Mouse (Mus musculus): ENCODE results near the gene Rnf10. TPM values are rescaled to one million over a fixed set of nuclear protein-coding genes. Genes with fewer than 3 reads are reported as not detected.

Rnf10 gene
- polyA plus RNA-seq, 1 experiment = 194 TPM

DNA sequence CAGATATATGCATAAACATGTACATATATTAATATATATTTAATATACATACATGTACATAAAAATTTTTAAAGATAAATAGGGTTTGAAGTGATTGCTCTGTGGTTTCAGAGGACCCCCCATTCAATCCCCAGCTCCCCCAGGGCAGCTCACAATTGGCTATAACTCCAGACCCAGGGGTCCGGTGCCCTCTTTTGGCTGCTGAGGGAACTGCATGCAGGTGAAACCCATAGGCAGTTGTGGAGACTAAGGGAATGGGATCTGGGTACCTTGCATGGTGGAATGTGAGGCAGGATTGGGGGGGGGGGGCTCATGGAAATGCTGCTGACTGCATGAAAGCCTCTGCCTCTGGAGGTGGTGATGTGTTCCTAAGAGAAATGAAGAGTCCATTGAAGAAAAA lies 62.3 kb downstream of the Rnf10 start:
- Histone ChIP-seq H3K79me3 (ENCODE audit: low read depth) (no peaks in the 10 kb centered on the region), H3K79me2 (ENCODE audit: control insufficient read depth, insufficient read depth) (no peaks in the 10 kb centered on the region)
- TF ChIP-seq MYOD1 (IDR thresholded peaks at IDR 0.05; ENCODE audit: control insufficient read depth, insufficient read length, low read depth) (no peak), CTCF (IDR thresholded peaks at IDR 0.05; ENCODE audit: control insufficient read depth, insufficient read depth, insufficient read length) (peak; percentile 18), USF1 (IDR thresholded peaks at IDR 0.05; ENCODE audit: low read depth) (no peak)

DNA sequence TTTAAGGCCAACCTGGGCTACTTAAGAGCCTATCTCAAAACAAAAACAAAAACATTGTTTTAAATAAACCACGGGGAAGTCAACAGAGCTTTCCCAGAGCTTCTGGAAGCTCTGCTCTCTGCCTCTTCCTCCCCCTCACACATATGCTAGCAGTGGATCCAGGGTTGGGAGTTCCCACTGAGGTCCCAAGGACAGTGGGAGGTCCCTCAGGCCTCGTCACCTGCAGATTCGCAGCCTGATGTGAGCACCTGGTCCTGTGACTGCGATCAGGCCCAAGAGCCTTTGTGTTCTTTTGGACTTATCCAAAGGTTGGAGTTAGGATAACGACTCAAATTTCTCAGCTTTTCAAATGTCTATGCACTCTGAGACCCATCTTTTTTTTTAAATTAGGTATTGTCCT lies 64.1 kb downstream of the Rnf10 start:
- no peak for TF ChIP-seq CEBPB (IDR thresholded peaks at IDR 0.05; ENCODE audit: low read depth)
- TF ChIP-seq USF1 (IDR thresholded peaks at IDR 0.05; ENCODE audit: low read depth) = no peak
- no peak for TF ChIP-seq FOSL1 (IDR thresholded peaks at IDR 0.05; ENCODE audit: insufficient read depth, low read length, poor library complexity, severe bottlenecking)
- TF ChIP-seq MYOD1 (IDR thresholded peaks at IDR 0.05; ENCODE audit: control insufficient read depth, insufficient read length, low read depth) = no peak
- no peak for TF ChIP-seq CTCF (IDR thresholded peaks at IDR 0.05; ENCODE audit: control insufficient read depth, insufficient read depth, insufficient read length)
- no peak for TF ChIP-seq MAX (IDR thresholded peaks at IDR 0.05)
- TF ChIP-seq MYOG (IDR thresholded peaks at IDR 0.05; ENCODE audit: control insufficient read depth, extremely low read depth, insufficient read length) = no peak

More for the DNA sequence above, 62.3 kb downstream of the Rnf10 start:
- Histone ChIP-seq H3K4me3 (ENCODE audit: insufficient read depth, poor library complexity, severe bottlenecking) (no peak overlapping the region), H3K27me3 (ENCODE audit: control insufficient read depth, insufficient read depth, insufficient read length) (peaks cover 3% of the 10 kb centered on the region), H3K36me3 (ENCODE audit: control insufficient read depth, insufficient read depth) (no peaks in the 10 kb centered on the region), H3ac (ENCODE audit: control insufficient read depth, insufficient read length, low read depth) (no peak overlapping the region)

DNA sequence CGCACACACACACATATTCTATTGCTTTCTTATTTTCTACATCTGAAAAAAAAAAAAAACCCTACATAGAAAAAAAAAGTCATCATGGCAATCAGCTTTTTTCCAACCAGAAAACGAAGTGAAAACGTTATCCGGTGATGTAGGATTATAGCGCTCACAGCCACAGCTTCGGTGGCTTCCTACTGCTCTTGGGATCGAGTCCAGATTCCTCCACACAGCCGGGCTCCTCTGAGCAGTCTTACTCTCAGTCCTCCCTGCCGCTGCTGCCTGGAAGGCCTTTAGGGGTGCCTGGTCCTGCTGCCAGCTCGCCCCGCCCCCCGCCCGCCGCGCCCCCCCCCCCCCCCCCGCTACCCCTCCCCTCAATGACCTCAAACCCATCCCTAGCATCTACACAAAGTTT lies 64.8 kb downstream of the Rnf10 start:
- H3ac ChIP-seq (ENCODE audit: control insufficient read depth, insufficient read length, low read depth) = no peak overlapping the region
- TF ChIP-seq USF1 (IDR thresholded peaks at IDR 0.05; ENCODE audit: low read depth) = no peak
- TF ChIP-seq MYOG (IDR thresholded peaks at IDR 0.05; ENCODE audit: control insufficient read depth, extremely low read depth, insufficient read length) = no peak
- TF ChIP-seq FOSL1 (IDR thresholded peaks at IDR 0.05; ENCODE audit: insufficient read depth, low read length, poor library complexity, severe bottlenecking) = no peak
- no peak for TF ChIP-seq CTCF (IDR thresholded peaks at IDR 0.05; ENCODE audit: control insufficient read depth, insufficient read depth, insufficient read length)
- TF ChIP-seq MAX (IDR thresholded peaks at IDR 0.05) = no peak
- no peak for TF ChIP-seq CEBPB (IDR thresholded peaks at IDR 0.05; ENCODE audit: low read depth)
- TF ChIP-seq MYOD1 (IDR thresholded peaks at IDR 0.05; ENCODE audit: control insufficient read depth, insufficient read length, low read depth) = no peak
- peaks cover 6% of the 10 kb centered on the region for H3K27me3 ChIP-seq (ENCODE audit: control insufficient read depth, insufficient read depth, insufficient read length)
- H3K4me3 ChIP-seq (ENCODE audit: insufficient read depth, poor library complexity, severe bottlenecking) = no peak overlapping the region
- H3K79me3 ChIP-seq (ENCODE audit: low read depth) = no peaks in the 10 kb centered on the region
- no peaks in the 10 kb centered on the region for H3K79me2 ChIP-seq (ENCODE audit: control insufficient read depth, insufficient read depth)
- no peaks in the 10 kb centered on the region for H3K36me3 ChIP-seq (ENCODE audit: control insufficient read depth, insufficient read depth)

More for the DNA sequence above, 64.1 kb downstream of the Rnf10 start:
- no peaks in the 10 kb centered on the region for H3K36me3 ChIP-seq (ENCODE audit: control insufficient read depth, insufficient read depth)
- H3K27me3 ChIP-seq (ENCODE audit: control insufficient read depth, insufficient read depth, insufficient read length) = peaks cover 6% of the 10 kb centered on the region
- H3K79me2 ChIP-seq (ENCODE audit: control insufficient read depth, insufficient read depth) = no peaks in the 10 kb centered on the region
- H3K4me3 ChIP-seq (ENCODE audit: insufficient read depth, poor library complexity, severe bottlenecking) = no peak overlapping the region
- H3K79me3 ChIP-seq (ENCODE audit: low read depth) = no peaks in the 10 kb centered on the region
- H3ac ChIP-seq (ENCODE audit: control insufficient read depth, insufficient read length, low read depth) = no peak overlapping the region

DNA sequence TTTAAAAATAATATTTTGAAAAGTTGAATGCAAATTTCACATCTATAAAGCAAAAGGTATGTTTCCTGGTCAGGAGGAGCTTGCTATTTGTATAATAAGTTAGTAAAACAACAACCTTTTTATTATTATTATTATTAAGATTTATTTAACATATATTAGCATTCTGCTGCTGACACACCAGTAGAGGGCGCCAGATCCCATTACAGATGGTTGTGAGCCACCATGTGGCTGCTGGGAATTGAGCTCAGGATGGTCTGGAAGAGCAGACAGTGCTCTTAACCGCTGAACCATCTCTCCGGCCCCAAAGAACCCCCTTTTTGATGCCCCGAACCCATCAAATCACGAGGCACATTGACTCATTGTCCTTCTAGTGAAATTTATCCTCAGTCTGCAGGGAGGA lies 65.5 kb downstream of the Rnf10 start:
- Histone ChIP-seq H3K79me3 (ENCODE audit: low read depth) (no peaks in the 10 kb centered on the region), H3K79me2 (ENCODE audit: control insufficient read depth, insufficient read depth) (no peaks in the 10 kb centered on the region), H3ac (ENCODE audit: control insufficient read depth, insufficient read length, low read depth) (no peak overlapping the region), H3K36me3 (ENCODE audit: control insufficient read depth, insufficient read depth) (no peaks in the 10 kb centered on the region), H3K27me3 (ENCODE audit: control insufficient read depth, insufficient read depth, insufficient read length) (peaks cover 6% of the 10 kb centered on the region), H3K4me3 (ENCODE audit: insufficient read depth, poor library complexity, severe bottlenecking) (no peak overlapping the region)
- TF ChIP-seq CEBPB (IDR thresholded peaks at IDR 0.05; ENCODE audit: low read depth) = no peak
- TF ChIP-seq USF1 (IDR thresholded peaks at IDR 0.05; ENCODE audit: low read depth) = no peak
- TF ChIP-seq MYOG (IDR thresholded peaks at IDR 0.05; ENCODE audit: control insufficient read depth, extremely low read depth, insufficient read length) = no peak
- TF ChIP-seq CTCF (IDR thresholded peaks at IDR 0.05; ENCODE audit: control insufficient read depth, insufficient read depth, insufficient read length) = no peak
- TF ChIP-seq MYOD1 (IDR thresholded peaks at IDR 0.05; ENCODE audit: control insufficient read depth, insufficient read length, low read depth) = no peak
- TF ChIP-seq FOSL1 (IDR thresholded peaks at IDR 0.05; ENCODE audit: insufficient read depth, low read length, poor library complexity, severe bottlenecking) = no peak
- no peak for TF ChIP-seq MAX (IDR thresholded peaks at IDR 0.05)

DNA sequence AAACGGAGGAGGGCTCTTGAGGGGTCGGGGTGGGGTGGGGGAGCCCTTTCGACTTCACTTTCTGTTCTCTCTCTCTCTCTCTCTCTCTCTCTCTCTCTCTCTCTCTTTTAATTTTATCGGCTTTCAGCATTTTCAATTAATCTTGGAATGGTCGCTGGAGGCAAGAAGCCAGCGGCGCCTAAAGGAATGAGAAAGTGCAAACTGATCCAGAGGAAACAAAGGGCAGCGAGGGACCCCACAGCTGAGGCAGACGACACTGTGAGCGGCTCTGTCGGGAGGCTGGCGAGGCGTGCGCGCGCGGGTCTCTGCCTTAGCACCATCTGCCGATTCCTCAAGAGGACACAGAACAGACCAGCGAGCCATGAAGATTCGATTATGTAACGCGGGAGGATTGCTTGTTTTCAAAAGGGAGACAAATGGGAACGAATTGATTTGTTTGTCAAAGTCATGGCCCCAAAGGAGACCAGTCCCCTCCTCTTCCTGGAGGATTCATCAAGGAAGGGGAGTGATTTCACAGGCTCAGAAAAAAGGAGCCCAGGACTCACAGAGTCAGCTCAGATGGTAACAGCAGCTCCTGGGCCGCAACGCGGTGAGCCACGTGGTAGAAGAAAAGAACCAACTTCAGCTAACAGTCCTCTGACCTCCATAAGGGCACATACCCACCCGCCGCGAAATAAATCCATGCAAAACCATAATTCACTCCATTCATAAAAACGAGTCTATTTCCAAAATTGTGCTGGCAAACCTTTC lies 68.0 kb downstream of the Rnf10 start:
- H3ac ChIP-seq (ENCODE audit: control insufficient read depth, insufficient read length, low read depth) = peak overlapping the region; percentile 24
- no peaks in the 10 kb centered on the region for H3K36me3 ChIP-seq (ENCODE audit: control insufficient read depth, insufficient read depth)
- H3K79me3 ChIP-seq (ENCODE audit: low read depth) = no peaks in the 10 kb centered on the region
- H3K79me2 ChIP-seq (ENCODE audit: control insufficient read depth, insufficient read depth) = no peaks in the 10 kb centered on the region
- H3K4me3 ChIP-seq (ENCODE audit: insufficient read depth, poor library complexity, severe bottlenecking) = no peak overlapping the region
- peaks cover 6% of the 10 kb centered on the region for H3K27me3 ChIP-seq (ENCODE audit: control insufficient read depth, insufficient read depth, insufficient read length)
- TF ChIP-seq MYOG (IDR thresholded peaks at IDR 0.05; ENCODE audit: control insufficient read depth, extremely low read depth, insufficient read length) (no peak), CEBPB (IDR thresholded peaks at IDR 0.05; ENCODE audit: low read depth) (no peak), CTCF (IDR thresholded peaks at IDR 0.05; ENCODE audit: control insufficient read depth, insufficient read depth, insufficient read length) (no peak), MYOD1 (IDR thresholded peaks at IDR 0.05; ENCODE audit: control insufficient read depth, insufficient read length, low read depth) (no peak), USF1 (IDR thresholded peaks at IDR 0.05; ENCODE audit: low read depth) (no peak), FOSL1 (IDR thresholded peaks at IDR 0.05; ENCODE audit: insufficient read depth, low read length, poor library complexity, severe bottlenecking) (no peak), MAX (IDR thresholded peaks at IDR 0.05) (no peak)

Data from C2C12 (cell line).